Mouse (Mus musculus): ENCODE measurements around the gene Olfr1414. TPM values are rescaled to one million over a fixed set of nuclear protein-coding genes. Genes with fewer than 3 reads are reported as not detected.

The Olfr1414 gene
- polyA plus RNA-seq, 1 experiment, result not detected

DNA sequence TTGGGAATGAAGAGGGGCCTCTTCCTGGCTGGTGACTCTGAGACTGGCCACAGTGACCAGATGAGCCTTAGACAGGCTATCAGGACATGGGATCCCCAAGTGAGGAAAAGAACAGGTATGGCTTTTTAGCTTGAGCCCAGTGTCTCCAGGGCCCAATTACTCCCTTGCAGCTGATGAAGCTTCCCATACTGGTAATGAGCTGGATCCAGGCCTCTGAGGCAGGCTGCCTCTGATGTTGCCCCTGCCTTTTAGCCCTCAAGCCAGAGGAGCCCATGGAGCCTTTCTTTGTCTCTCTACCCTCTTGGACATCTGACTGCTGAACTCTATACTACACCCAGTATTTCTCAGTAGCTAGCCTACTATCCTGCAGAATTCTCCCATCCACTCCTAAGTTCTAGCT, 33.4 kb downstream of the Olfr1414 start, which contains the start of gene Olfr1416:
Olfr1416 (minus strand) TSS at position 101 of the 400 bp plus-strand sequence.
- Histone ChIP-seq H3K36me3 (ENCODE audit: control insufficient read depth) (no peaks in the 10 kb centered on the region), H3K9me3 (ENCODE audit: control insufficient read depth, low read length) (peaks cover 16% of the 10 kb centered on the region), H3K4me3 (replicated peaks) (no peak within 1 kb of the TSS), H3K27me3 (ENCODE audit: control insufficient read depth) (no peaks in the 10 kb centered on the region), H3K4me1 (ENCODE audit: control insufficient read depth) (no peaks in the 10 kb centered on the region)
- TF ChIP-seq TAL1 (IDR thresholded peaks at IDR 0.05; ENCODE audit: low read length), result no peak
- TF ChIP-seq GATA1 (IDR thresholded peaks at IDR 0.05; ENCODE audit: low read length), result no peak

DNA sequence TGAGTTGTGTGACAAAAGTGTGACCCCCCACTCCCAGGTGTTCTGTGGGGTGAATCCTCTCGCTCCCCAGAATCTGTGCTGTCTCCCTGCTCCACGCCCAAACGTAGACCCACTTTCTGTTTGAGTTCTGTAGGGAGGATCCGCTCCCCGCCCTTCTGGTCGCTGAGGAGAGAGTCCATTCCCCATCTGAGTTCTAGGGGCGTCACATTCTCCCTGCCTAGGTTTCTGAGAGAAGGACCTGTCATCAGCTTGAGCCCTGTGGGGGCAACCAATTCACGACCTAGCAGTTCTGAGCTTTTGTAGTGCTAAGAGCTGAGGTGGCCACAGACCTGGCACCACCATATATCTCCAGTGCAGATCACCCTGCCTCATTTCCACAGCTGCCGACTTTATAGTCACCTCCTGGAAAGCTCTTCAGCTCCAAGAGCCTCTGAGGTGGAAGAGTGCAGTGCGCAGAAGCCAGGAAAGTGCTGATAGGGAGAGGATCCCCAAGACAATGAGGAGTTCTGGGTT, 44.3 kb downstream of the Olfr1414 start:
- H3K27me3 ChIP-seq (ENCODE audit: control insufficient read depth), result peaks cover 8% of the 10 kb centered on the region
- peaks cover 23% of the 10 kb centered on the region for H3K36me3 ChIP-seq (ENCODE audit: control insufficient read depth)
- peaks cover 26% of the 10 kb centered on the region for H3K4me1 ChIP-seq (ENCODE audit: control insufficient read depth)
- H3K4me3 ChIP-seq (replicated peaks), result peak overlapping the region; percentile 97
- TF ChIP-seq TAL1 (IDR thresholded peaks at IDR 0.05; ENCODE audit: low read length), result no peak
- TF ChIP-seq GATA1 (IDR thresholded peaks at IDR 0.05; ENCODE audit: low read length), result no peak
- H3K9me3 ChIP-seq (ENCODE audit: control insufficient read depth, low read length), result no peaks in the 10 kb centered on the region

DNA sequence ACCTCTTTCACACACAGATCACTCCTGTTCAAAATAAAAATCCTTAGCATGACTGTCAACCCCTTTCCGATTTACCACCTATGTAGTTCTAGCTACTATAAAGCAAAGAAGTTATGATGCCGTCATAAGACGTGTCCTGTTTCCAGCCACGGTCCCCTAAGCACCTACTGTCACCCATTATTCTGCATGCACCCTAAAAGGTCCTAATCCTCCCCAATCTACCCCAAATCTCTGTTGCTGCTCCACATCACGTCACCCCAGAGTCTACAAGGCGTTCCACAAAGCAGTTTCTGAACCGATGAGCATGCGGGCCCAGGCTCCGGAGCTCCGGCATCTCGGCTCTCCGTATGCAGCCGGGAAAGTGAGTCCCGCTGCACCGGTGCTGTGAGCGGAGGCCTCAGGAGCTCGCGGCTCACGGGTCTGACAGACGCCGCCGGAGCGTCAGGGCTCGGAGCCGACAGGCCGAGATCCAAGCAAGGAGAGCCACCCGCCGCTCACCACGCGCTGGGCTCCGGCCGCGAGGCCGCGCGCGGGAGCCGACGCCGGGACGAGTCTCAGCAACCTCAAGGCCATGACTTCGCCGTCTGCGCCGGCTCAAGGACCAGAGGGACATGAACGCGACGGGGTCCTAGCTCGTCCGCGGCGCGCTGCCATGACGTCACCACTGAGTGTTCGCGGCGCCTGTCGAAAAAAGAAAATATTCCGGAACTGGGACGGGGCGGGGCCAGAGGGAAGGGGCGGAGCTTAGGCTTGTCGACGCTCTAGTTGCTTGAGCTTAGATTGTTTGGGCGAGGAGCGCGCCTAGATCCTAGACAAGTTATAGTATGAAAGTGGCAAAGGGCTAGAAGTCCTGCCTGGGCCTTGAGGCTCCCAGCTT, 45.1 kb downstream of the Olfr1414 start, which contains the start of gene Ndufa10:
Ndufa10 (minus strand) TSS at position 696 of the 877 bp plus-strand sequence.
- Histone ChIP-seq H3K27me3 (ENCODE audit: control insufficient read depth) (peaks cover 8% of the 10 kb centered on the region), H3K4me1 (ENCODE audit: control insufficient read depth) (peaks cover 26% of the 10 kb centered on the region), H3K36me3 (ENCODE audit: control insufficient read depth) (peaks cover 30% of the 10 kb centered on the region), H3K9me3 (ENCODE audit: control insufficient read depth, low read length) (no peaks in the 10 kb centered on the region), H3K4me3 (replicated peaks) (peak within 1 kb of the TSS; percentile 97)
- TF ChIP-seq GATA1 (IDR thresholded peaks at IDR 0.05; ENCODE audit: low read length), result peak; percentile 39; the same call in 1 of the 2 replicates
- no peak for TF ChIP-seq TAL1 (IDR thresholded peaks at IDR 0.05; ENCODE audit: low read length)

DNA sequence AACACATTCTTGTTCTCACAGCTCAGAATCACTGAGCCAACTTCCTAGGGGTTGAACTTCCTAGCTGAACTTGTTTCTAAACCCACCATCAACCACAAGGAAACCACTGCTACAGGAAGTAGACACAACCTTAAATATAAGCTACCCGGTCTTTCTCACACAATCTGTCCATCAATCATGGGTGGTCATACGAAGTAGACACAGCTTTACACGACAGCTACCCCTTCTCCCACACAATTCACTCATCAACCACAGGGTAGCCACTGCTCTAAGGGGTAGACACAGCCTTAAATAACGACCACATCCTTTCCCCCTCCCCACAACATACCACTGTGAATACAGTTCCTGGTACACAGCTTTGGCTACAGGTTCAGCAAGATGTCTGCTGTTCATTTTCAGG, 49.6 kb downstream of the Olfr1414 start:
- Histone ChIP-seq H3K27me3 (ENCODE audit: control insufficient read depth) (no peaks in the 10 kb centered on the region), H3K4me1 (ENCODE audit: control insufficient read depth) (peaks cover 20% of the 10 kb centered on the region), H3K36me3 (ENCODE audit: control insufficient read depth) (peaks cover 75% of the 10 kb centered on the region), H3K4me3 (replicated peaks) (no peak overlapping the region), H3K9me3 (ENCODE audit: control insufficient read depth, low read length) (no peaks in the 10 kb centered on the region)
- TF ChIP-seq GATA1 (IDR thresholded peaks at IDR 0.05; ENCODE audit: low read length), result no peak
- no peak for TF ChIP-seq TAL1 (IDR thresholded peaks at IDR 0.05; ENCODE audit: low read length)

DNA sequence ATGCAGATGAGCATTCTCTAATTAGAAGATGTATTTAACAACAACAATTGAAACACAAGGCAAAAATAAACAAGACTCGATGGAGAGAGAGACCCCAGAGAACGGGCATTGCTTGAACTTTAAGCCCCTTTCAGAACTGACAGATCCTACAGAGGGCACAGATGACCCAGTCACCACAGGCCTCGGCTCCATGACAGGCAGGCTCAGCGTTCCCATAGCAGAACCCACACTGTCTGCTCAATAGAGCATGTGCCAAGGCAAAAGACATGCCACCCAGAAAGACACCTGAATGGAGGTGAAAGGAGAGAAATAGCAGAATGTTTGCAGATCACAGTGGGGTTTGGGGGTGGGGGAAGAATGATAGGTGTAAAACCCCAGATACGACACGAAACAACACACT, 60.0 kb downstream of the Olfr1414 start:
- peaks cover 93% of the 10 kb centered on the region for H3K36me3 ChIP-seq (ENCODE audit: control insufficient read depth)

DNA sequence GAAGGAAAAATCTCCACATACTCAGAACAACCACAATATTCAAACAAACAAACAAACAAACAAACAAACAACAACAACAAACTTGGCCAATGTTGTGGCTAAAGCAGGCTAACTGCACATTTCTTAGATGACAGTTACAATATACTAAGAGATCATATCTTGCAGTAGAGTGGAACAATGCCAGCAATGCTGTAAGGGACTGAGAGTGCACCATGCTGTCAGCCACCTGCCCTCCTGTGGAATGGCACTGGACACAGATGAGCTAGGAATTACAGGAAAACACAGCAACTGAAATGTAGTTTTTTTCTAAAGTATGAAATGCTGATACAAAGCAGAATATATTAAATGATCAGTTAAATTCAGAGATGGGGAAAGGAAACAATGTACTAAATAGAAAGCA, 60.7 kb downstream of the Olfr1414 start:
- no peaks in the 10 kb centered on the region for H3K27me3 ChIP-seq (ENCODE audit: control insufficient read depth)

More for the DNA sequence above, 60.0 kb downstream of the Olfr1414 start:
- TF ChIP-seq TAL1 (IDR thresholded peaks at IDR 0.05; ENCODE audit: low read length) (no peak), GATA1 (IDR thresholded peaks at IDR 0.05; ENCODE audit: low read length) (no peak)
- Histone ChIP-seq H3K4me1 (ENCODE audit: control insufficient read depth) (no peaks in the 10 kb centered on the region), H3K4me3 (replicated peaks) (no peak overlapping the region), H3K9me3 (ENCODE audit: control insufficient read depth, low read length) (no peaks in the 10 kb centered on the region), H3K27me3 (ENCODE audit: control insufficient read depth) (no peaks in the 10 kb centered on the region)

More for the DNA sequence above, 60.7 kb downstream of the Olfr1414 start:
- Histone ChIP-seq H3K9me3 (ENCODE audit: control insufficient read depth, low read length) (no peaks in the 10 kb centered on the region), H3K4me1 (ENCODE audit: control insufficient read depth) (no peaks in the 10 kb centered on the region), H3K4me3 (replicated peaks) (no peak overlapping the region), H3K36me3 (ENCODE audit: control insufficient read depth) (peaks cover 93% of the 10 kb centered on the region)
- TF ChIP-seq TAL1 (IDR thresholded peaks at IDR 0.05; ENCODE audit: low read length) (no peak), GATA1 (IDR thresholded peaks at IDR 0.05; ENCODE audit: low read length) (no peak)

Other genes with a start within 250 kb of the Olfr1414 start
- gene Ndufa10, start 44.8 kb downstream of the Olfr1414 start, polyA plus RNA-seq (2012), result 4.0 and 5.5 TPM in 2 replicates
- gene Olfr1416, start 33.5 kb downstream of the Olfr1414 start, polyA plus RNA-seq (2012), result not detected in 2 replicates
- not detected in 2 replicates for gene Olfr1415, start 22.6 kb downstream of the Olfr1414 start, polyA plus RNA-seq (2012)
- gene Olfr1413, start 52.7 kb upstream of the Olfr1414 start, polyA plus RNA-seq (2012), result not detected in 2 replicates
- gene Olfr1412, start 67.1 kb upstream of the Olfr1414 start, polyA plus RNA-seq (2012), result not detected in 2 replicates
- not detected in 2 replicates for gene Olfr1411, start 75.8 kb upstream of the Olfr1414 start, polyA plus RNA-seq (2012)
- gene Olfr1410, start 87.1 kb upstream of the Olfr1414 start, polyA plus RNA-seq (2012), result 0.01 TPM in 1 of 2 replicates, not detected in the other
- gene Olfr12, start 99.1 kb upstream of the Olfr1414 start, polyA plus RNA-seq (2012), result not detected in 2 replicates
- 5.1 and 9.4 TPM in 2 replicates for gene Cops9, start 123.3 kb upstream of the Olfr1414 start, polyA plus RNA-seq (2012)
- 0.07 TPM in 1 of 2 replicates, not detected in the other for gene Otos, start 130.2 kb upstream of the Olfr1414 start, polyA plus RNA-seq (2012)